In the genomic region with DNA sequence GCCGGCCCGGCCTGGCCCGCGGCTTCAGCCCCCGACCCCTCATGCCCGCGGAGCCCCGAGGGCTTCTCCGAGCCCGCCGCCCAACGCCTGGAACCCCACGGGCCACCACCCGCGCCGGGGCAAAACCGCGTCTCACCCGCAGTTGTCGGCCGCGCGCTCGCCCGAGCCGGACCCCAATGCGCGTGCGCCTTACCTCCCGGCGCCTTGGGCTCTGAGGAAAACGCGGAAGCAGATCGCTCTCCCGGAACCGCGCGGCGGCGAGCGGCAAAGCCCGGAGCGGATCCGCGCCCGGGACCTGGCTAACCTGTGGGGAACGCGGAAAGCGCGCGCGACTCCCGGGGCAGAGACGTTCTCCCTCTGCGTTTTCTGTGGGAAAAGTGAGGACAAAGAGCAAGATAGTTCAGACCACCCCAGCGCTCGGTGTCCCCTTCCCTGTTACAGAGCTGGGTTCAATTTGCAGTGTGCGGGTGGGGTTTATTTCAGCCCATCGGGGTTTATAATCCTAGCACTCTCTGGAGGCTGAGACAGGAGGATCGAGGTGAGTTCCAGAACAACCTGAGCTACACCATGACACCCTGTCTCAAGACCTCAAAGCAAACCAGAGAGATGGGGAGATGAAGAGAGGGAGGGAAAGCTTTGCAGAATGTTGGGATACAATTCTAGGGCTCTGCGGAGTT, we compare ENCODE assay signal across 8 mouse cellular contexts. TPM values are rescaled to one million over a fixed set of nuclear protein-coding genes. Genes with fewer than 3 reads are reported as not detected.
DNase-seq lines count a peak whose midpoint lies in the region; ATAC-seq and TF ChIP-seq lines count a peak whose summit lies in the region.

A gene (minus strand): TSS at position 213 of the 677 bp plus-strand sequence.

- no peak for TF ChIP-seq CTCF in heart, adult 2 months (IDR thresholded peaks at IDR 0.05)
- no peak for TF ChIP-seq CTCF in midbrain, postnatal 0 days (IDR thresholded peaks at IDR 0.05)

- peak within 1 kb of the TSS; percentile 96 for H3K9ac ChIP-seq in embryonic facial prominence, embryonic 14.5 days (ENCODE audit: low read depth, low read length)
- H3K9ac ChIP-seq in heart, adult 2 months (ENCODE audit: low read depth, low read length): peak within 1 kb of the TSS; percentile 99
- H3K9ac ChIP-seq in limb, embryonic 14.5 days (ENCODE audit: low read depth, low read length, severe bottlenecking): peak within 1 kb of the TSS; percentile 98
- H3K9ac ChIP-seq in midbrain, postnatal 0 days (replicated peaks; ENCODE audit: low read length, poor library complexity, severe bottlenecking): peak within 1 kb of the TSS; percentile 90

- peak; percentile 83 for DNase-seq in 3T3-L1 (ENCODE audit: low read depth, low spot score)
- DNase-seq in adrenal gland, postnatal 4 days (ENCODE audit: low spot score in 2 of 2): peak; percentile 78 to 81
- DNase-seq in embryonic facial prominence, embryonic 14.5 days (ENCODE audit: low spot score): peak; percentile 93
- DNase-seq in heart, adult 2 months: peak; percentile 93 to 97
- DNase-seq in kidney, adult 8-10 months: peak; percentile 77 to 88
- peak; percentile 83 for DNase-seq in limb, embryonic 14.5 days (ENCODE audit: low spot score)
- DNase-seq in midbrain, postnatal 0 days (ENCODE audit: low spot score): peak; percentile 91
- peak; percentile 78 to 87 for DNase-seq in spleen, postnatal 14 days (ENCODE audit: low spot score in 2 of 2)

- 5% methylated on average over 38 of the region's 61 CpGs for WGBS in embryonic facial prominence, embryonic 14.5 days
- WGBS in heart, adult 2 months: 4% methylated on average over 59 of the region's 61 CpGs
- WGBS in limb, embryonic 14.5 days: 5% methylated on average over 47 of the region's 61 CpGs
- 4% methylated on average over 59 of the region's 61 CpGs for WGBS in midbrain, postnatal 0 days

- ATAC-seq in embryonic facial prominence, embryonic 14.5 days (ENCODE audit: low read depth): peak; percentile 91
- ATAC-seq in limb, embryonic 14.5 days (ENCODE audit: low FRiP score, low read depth): peak; percentile 89
- peak; percentile 88 for ATAC-seq in midbrain, postnatal 0 days (ENCODE audit: low FRiP score)

- peaks cover 9% of the 10 kb centered on the region for H3K4me1 ChIP-seq in embryonic facial prominence, embryonic 14.5 days (ENCODE audit: control insufficient read depth, insufficient read depth, low read length)
- peaks cover 8% of the 10 kb centered on the region for H3K4me1 ChIP-seq in heart, adult 2 months (ENCODE audit: control insufficient read depth, insufficient read depth, low read length)
- peaks cover 11% of the 10 kb centered on the region for H3K4me1 ChIP-seq in limb, embryonic 14.5 days (ENCODE audit: control insufficient read depth, insufficient read depth, low read length)
- H3K4me1 ChIP-seq in midbrain, postnatal 0 days (ENCODE audit: insufficient read depth, low read length): peaks cover 3% of the 10 kb centered on the region; the same call in 1 of the 2 replicates

- H3K9me3 ChIP-seq in embryonic facial prominence, embryonic 14.5 days (ENCODE audit: control insufficient read depth, low read length): no peaks in the 10 kb centered on the region
- no peaks in the 10 kb centered on the region for H3K9me3 ChIP-seq in limb, embryonic 14.5 days (ENCODE audit: control insufficient read depth, low read length)
- no peaks in the 10 kb centered on the region for H3K9me3 ChIP-seq in midbrain, postnatal 0 days (ENCODE audit: low read length)

- H3K79me2 ChIP-seq in heart, adult 2 months (replicated peaks; ENCODE audit: control insufficient read depth, insufficient read depth, low read length): peaks cover 6% of the 10 kb centered on the region; the same call in 1 of the 2 replicates

- H3K27ac ChIP-seq in embryonic facial prominence, embryonic 14.5 days (replicated peaks; ENCODE audit: low read depth, low read length): peak within 1 kb of the TSS; percentile 84
- H3K27ac ChIP-seq in heart, adult 2 months: peak within 1 kb of the TSS; percentile 92
- peak within 1 kb of the TSS; percentile 82 for H3K27ac ChIP-seq in limb, embryonic 14.5 days (replicated peaks; ENCODE audit: low read depth, low read length)
- peak within 1 kb of the TSS; percentile 72 for H3K27ac ChIP-seq in midbrain, postnatal 0 days (ENCODE audit: low read depth, low read length)

- TF ChIP-seq EP300 in heart, adult 2 months (IDR thresholded peaks at IDR 0.05; ENCODE audit: insufficient read depth, low read depth, low read length): peak; percentile 74; the same call in 1 of the 2 replicates

- H3K4me3 ChIP-seq in embryonic facial prominence, embryonic 14.5 days (ENCODE audit: low read depth, low read length): peak within 1 kb of the TSS; percentile 92
- peak within 1 kb of the TSS; percentile 91 for H3K4me3 ChIP-seq in heart, adult 2 months
- H3K4me3 ChIP-seq in limb, embryonic 14.5 days (replicated peaks; ENCODE audit: low read length): peak within 1 kb of the TSS; percentile 91
- H3K4me3 ChIP-seq in midbrain, postnatal 0 days (ENCODE audit: low read depth, low read length): peak within 1 kb of the TSS; percentile 92

- H3K4me2 ChIP-seq in embryonic facial prominence, embryonic 14.5 days (ENCODE audit: low read depth, low read length): peak within 1 kb of the TSS; percentile 62
- peak within 1 kb of the TSS; percentile 65 for H3K4me2 ChIP-seq in limb, embryonic 14.5 days (replicated peaks; ENCODE audit: low read depth, low read length, severe bottlenecking)
- peak within 1 kb of the TSS; percentile 83 for H3K4me2 ChIP-seq in midbrain, postnatal 0 days (ENCODE audit: low read depth, low read length, poor library complexity, severe bottlenecking)

- peaks cover 20% of the 10 kb centered on the region for H3K36me3 ChIP-seq in embryonic facial prominence, embryonic 14.5 days (ENCODE audit: control insufficient read depth, insufficient read depth, low read length)
- peaks cover 8% of the 10 kb centered on the region; the same call in 1 of the 2 replicates for H3K36me3 ChIP-seq in heart, adult 2 months (ENCODE audit: control insufficient read depth, insufficient read depth, low read length)
- peaks cover 16% of the 10 kb centered on the region for H3K36me3 ChIP-seq in limb, embryonic 14.5 days (ENCODE audit: control insufficient read depth, insufficient read depth, low read length)
- H3K36me3 ChIP-seq in midbrain, postnatal 0 days (ENCODE audit: insufficient read depth, low read length): 0 out of 2 replicates have a peak, but pooled peaks cover 3% of the 10 kb centered on the region

- peak; percentile 77 for TF ChIP-seq POLR2A in heart, adult 2 months (IDR thresholded peaks at IDR 0.05; ENCODE audit: insufficient read depth, low read depth, low read length)
- TF ChIP-seq POLR2A in limb, embryonic 14.5 days (IDR thresholded peaks at IDR 0.05; ENCODE audit: borderline replicate concordance, extremely low read depth, insufficient read depth, insufficient read length): peak; percentile 93

- intact Hi-C loops in heart, adult 2 months (cut with DNase I): loop anchor here (2.0 to 10.0 kb wide), 5 partner anchors 60 to 294 kb away; a partner anchor contains a TSS

- H3K27me3 ChIP-seq in embryonic facial prominence, embryonic 14.5 days (replicated peaks; ENCODE audit: control insufficient read depth, insufficient read depth, low read length): no peaks in the 10 kb centered on the region
- H3K27me3 ChIP-seq in heart, adult 2 months (ENCODE audit: control insufficient read depth, insufficient read depth, low read length): no peaks in the 10 kb centered on the region
- no peaks in the 10 kb centered on the region for H3K27me3 ChIP-seq in limb, embryonic 14.5 days (ENCODE audit: control insufficient read depth, insufficient read depth, low read length)
- no peaks in the 10 kb centered on the region for H3K27me3 ChIP-seq in midbrain, postnatal 0 days (ENCODE audit: insufficient read depth, low read length)

RNA-seq across cellular contexts. Expression of the gene that starts here (rescaled TPM):
- 100 to 1,000 TPM; 107 to 113 TPM for total RNA-seq in adrenal gland, postnatal 4 days (2021)
- 35.1 and 37.1 TPM in 2 replicates for polyA plus RNA-seq in embryonic facial prominence, embryonic 14.5 days (2014; fragmentation: Nextera tagmentation; extraction: Ambion mirVana)
- total RNA-seq in heart, adult 2 months (2021): 10 to 100 TPM; 49.7 to 52.8 TPM
- polyA plus RNA-seq in heart, adult 2 months (2012; rRNA removed): 35.4 and 57.0 TPM in 2 replicates
- 63.5 and 75.2 TPM in 2 replicates for polyA plus RNA-seq in limb, embryonic 14.5 days (2012; rRNA removed)
- polyA plus RNA-seq in limb, embryonic 14.5 days (2014; fragmentation: Nextera tagmentation; extraction: Ambion mirVana): 38.6 and 43.9 TPM in 2 replicates
- total RNA-seq in midbrain, postnatal 0 days (2014; rRNA removed): 62.3 and 67.5 TPM in 2 replicates
- polyA plus RNA-seq in midbrain, postnatal 0 days (2015; fragmentation: Nextera tagmentation; extraction: Ambion mirVana): 31.4 and 35.6 TPM in 2 replicates

Comparison
In these comparisons a context has a peak if more than half of its experiments do, and no peak if none do; other contexts are left out.
1. Peak in every context shown above with its lines: DNase-seq, ATAC-seq, H3K4me3 ChIP-seq and H3K27ac ChIP-seq.